Comparison of ENCODE assay signal across 8 mouse cellular contexts in genomic region chr6:4600085-4600657, GRCm38 (mm10). TPM values are rescaled to one million over a fixed set of nuclear protein-coding genes. Genes with fewer than 3 reads are reported as not detected.
A peak's percentile ranks its signal among the peaks of the same experiment; 100 is the strongest.
DNase-seq lines count a peak whose midpoint lies in the region; ATAC-seq and TF ChIP-seq lines count a peak whose summit lies in the region.

No protein-coding gene starts in this region.

- H3K9ac ChIP-seq in heart, adult 2 months (ENCODE audit: low read depth, low read length), result peak overlapping the region; percentile 88
- peak overlapping the region; percentile 95 for H3K9ac ChIP-seq in heart, embryonic 15.5 days

- TF ChIP-seq CTCF in heart, adult 2 months (IDR thresholded peaks at IDR 0.05), result no peak
- no peak for TF ChIP-seq CTCF in G1E (IDR thresholded peaks at IDR 0.05; ENCODE audit: low read depth, low read length)

- H3K9me3 ChIP-seq in G1E (replicated peaks), result no peaks in the 10 kb centered on the region
- no peaks in the 10 kb centered on the region for H3K9me3 ChIP-seq in heart, embryonic 15.5 days (replicated peaks)

- WGBS in heart, adult 2 months, result 38% methylated on average over 7 of the region's 7 CpGs
- 36% methylated on average over 7 of the region's 7 CpGs for WGBS in heart, embryonic 15.5 days
- 40% methylated on average over 7 of the region's 7 CpGs for WGBS in macrophage (ENCODE audit: missing documents)

- intact Hi-C loops in heart, adult 2 months (cut with DNase I), result loop anchor here (5.0 to 10.0 kb wide), 3 partner anchors 147 to 895 kb away; partner anchors contain the start of genes Pdk4, Peg10, Pon2 and Sgce

- H3K79me2 ChIP-seq in heart, adult 2 months (replicated peaks; ENCODE audit: control insufficient read depth, insufficient read depth, low read length), result no peaks in the 10 kb centered on the region
- peaks cover 28% of the 10 kb centered on the region; the same call in 1 of the 2 replicates for H3K79me2 ChIP-seq in macrophage (ENCODE audit: inconsistent target)

- ATAC-seq in G1E (ENCODE audit: extremely low read depth, insufficient number of reproducible peaks, low FRiP score, poor library complexity, severe bottlenecking), result 0 out of 2 replicates have a peak, but pooled peaks have one; percentile 10
- ATAC-seq in heart, embryonic 15.5 days (replicated peaks; ENCODE audit: insufficient number of reproducible peaks, insufficient read depth, low FRiP score, low read depth), result no peak

- peaks cover 4% of the 10 kb centered on the region for H3K4me1 ChIP-seq in heart, adult 2 months (ENCODE audit: control insufficient read depth, insufficient read depth, low read length)
- peaks cover 25% of the 10 kb centered on the region for H3K4me1 ChIP-seq in G1E (ENCODE audit: insufficient read depth, low read depth, low read length)
- peaks cover 11% of the 10 kb centered on the region for H3K4me1 ChIP-seq in heart, embryonic 15.5 days (replicated peaks)

- no peaks in the 10 kb centered on the region for H3K27me3 ChIP-seq in heart, adult 2 months (ENCODE audit: control insufficient read depth, insufficient read depth, low read length)
- H3K27me3 ChIP-seq in G1E (ENCODE audit: insufficient read depth, low read length), result peaks cover 3% of the 10 kb centered on the region; the same call in 1 of the 2 replicates
- H3K27me3 ChIP-seq in heart, embryonic 15.5 days, result no peaks in the 10 kb centered on the region

- peak overlapping the region; percentile 93 for H3K4me2 ChIP-seq in heart, embryonic 15.5 days

- no peak for TF ChIP-seq POLR2A in heart, adult 2 months (IDR thresholded peaks at IDR 0.05; ENCODE audit: insufficient read depth, low read depth, low read length)

- DNase-seq in heart, adult 2 months, result no peak
- no peak for DNase-seq in heart, postnatal 4 days
- DNase-seq in G1E (ENCODE audit: low spot score), result peak; percentile 4
- DNase-seq in c-Kit-positive CD71-positive TER-119-positive erythroid progenitor cells, embryonic 14.5 days (ENCODE audit: low spot score), result no peak
- DNase-seq in urinary bladder, postnatal 4 days (ENCODE audit: low spot score in 2 of 2), result no peak
- DNase-seq in layer of hippocampus, adult 11-12 months (ENCODE audit: low spot score), result no peak

- H3K36me3 ChIP-seq in heart, adult 2 months (ENCODE audit: control insufficient read depth, insufficient read depth, low read length), result no peaks in the 10 kb centered on the region
- peaks cover 5% of the 10 kb centered on the region for H3K36me3 ChIP-seq in G1E (replicated peaks)
- H3K36me3 ChIP-seq in heart, embryonic 15.5 days, result no peaks in the 10 kb centered on the region
- no peaks in the 10 kb centered on the region for H3K36me3 ChIP-seq in macrophage (ENCODE audit: inconsistent target)

- no peak for TF ChIP-seq EP300 in heart, adult 2 months (IDR thresholded peaks at IDR 0.05; ENCODE audit: insufficient read depth, low read depth, low read length)

- peak overlapping the region; percentile 57 for H3K4me3 ChIP-seq in heart, adult 2 months
- H3K4me3 ChIP-seq in G1E (ENCODE audit: low read depth, low read length), result peak overlapping the region; percentile 86
- H3K4me3 ChIP-seq in heart, embryonic 15.5 days, result peak overlapping the region; percentile 92
- peak overlapping the region; percentile 11; the same call in 1 of the 2 replicates for H3K4me3 ChIP-seq in macrophage (ENCODE audit: inconsistent target)

- H3K27ac ChIP-seq in heart, adult 2 months, result peak overlapping the region; percentile 94
- H3K27ac ChIP-seq in heart, embryonic 15.5 days, result peak overlapping the region; percentile 97
- no peak overlapping the region for H3K27ac ChIP-seq in macrophage

RNA-seq across cellular contexts. Expression of gene Casd1, which starts 0.5 kb away (rescaled TPM):
- total RNA-seq in heart, adult 2 months (2021), result 10 to 100 TPM; 26.1 to 26.4 TPM
- 12.3 and 25.2 TPM in 2 replicates for polyA plus RNA-seq in heart, adult 2 months (2012; rRNA removed)
- total RNA-seq in heart, postnatal 4 days (2021), result 10 to 100 TPM; 34.5 to 34.6 TPM
- total RNA-seq in G1E (2014; fragmentation: Nextera tagmentation), result 32.0 and 35.0 TPM in 2 replicates
- total RNA-seq in G1E (2017), result 47.6 and 51.0 TPM in 2 replicates
- 8.9 and 10.9 TPM in 2 replicates for polyA plus RNA-seq in G1E (2012)
- polyA plus RNA-seq in heart, embryonic 15.5 days (2015; fragmentation: Nextera tagmentation; extraction: Ambion mirVana), result 24.3 and 27.3 TPM in 2 replicates
- 10 to 100 TPM in 23 of 26 experiments, 1 to 10 TPM in 3; 5.8 to 30.0 (median 17.5) TPM for total RNA-seq in macrophage (2018; cell fraction: chromatin; rRNA removed)
- total RNA-seq in macrophage (2018; cell fraction: cytosol; rRNA removed), result 10 to 100 TPM; 14.8 to 28.2 (median 18.4) TPM
- 10 to 100 TPM in 25 of 26 experiments, 1 to 10 TPM in 1; 8.0 to 42.7 (median 27.2) TPM for total RNA-seq in macrophage (2018; cell fraction: nucleus; rRNA removed)
- 16.1 to 21.4 TPM (median 18.6 TPM) in 3 replicates for polyA plus RNA-seq in macrophage (2018)

Comparison
In these comparisons a context has a peak if more than half of its experiments do, and no peak if none do; other contexts are left out.
1. H3K4me3 ChIP-seq: peak in every context shown above with its lines; median percentile 92 in heart, embryonic 15.5 days; 86 in G1E; 57 in heart, adult 2 months; 11 in macrophage.